Mouse (Mus musculus) brain, embryonic 14.5 days (tissue): Measurements from ENCODE around the gene Hnrnph2. TPM values are rescaled to one million over a fixed set of nuclear protein-coding genes. Genes with fewer than 3 reads are reported as not detected.
A peak's percentile ranks its signal among the peaks of the same experiment; 100 is the strongest.

Source experiments
- DNase-seq: peaks from one replicate; pipeline ENCODE4 v3.0.0-alpha.2; 2011; ENCODE audit warnings: low read depth
- CTCF ChIP-seq: fragments of 200-500 bp; IDR thresholded peaks from 2 replicates; pipeline ENCODE4 v1.5.1; 2012; ENCODE audit warnings: inconsistent platforms, mild to moderate bottlenecking, moderate library complexity, borderline replicate concordance; ENCODE audit not compliant: insufficient read depth, insufficient read length; ENCODE audit errors: extremely low read depth
- POLR2A ChIP-seq: fragments of 200-500 bp; IDR thresholded peaks from 2 replicates; pipeline ENCODE4 v1.6.1; 2012; ENCODE audit warnings: mild to moderate bottlenecking, inconsistent platforms, borderline replicate concordance; ENCODE audit not compliant: poor library complexity, insufficient read depth, insufficient read length, severe bottlenecking; ENCODE audit errors: extremely low read depth
- polyA plus RNA-seq: library from polyadenylated mRNA; depleted of rRNA; stranded (reverse); fragments of >200 nt; gene quantifications from 2 replicates; pipeline ENCODE4 v1.2.3, GENCODE M21; 2012

The Hnrnph2 gene
- polyA plus RNA-seq, 1 experiment: 86.1 TPM

DNA sequence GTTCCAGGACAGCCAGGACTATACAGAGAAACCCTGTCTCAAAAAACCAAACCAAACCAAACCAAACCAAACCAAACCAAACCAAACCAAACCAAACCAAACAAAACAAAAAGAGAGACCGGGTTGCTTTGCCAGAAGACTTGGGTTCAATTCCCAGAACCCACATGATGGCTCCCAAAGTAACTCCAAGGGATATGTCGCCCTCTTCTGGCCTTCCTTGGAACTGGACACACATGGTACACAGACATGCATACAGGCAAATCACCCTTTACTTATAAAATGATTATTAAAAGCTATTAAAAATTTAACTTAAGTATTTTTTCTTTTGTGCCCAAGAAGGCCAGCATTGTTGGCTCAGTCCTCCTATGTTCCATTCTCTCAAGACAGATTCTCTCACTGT is 13.3 kb downstream of the Hnrnph2 start:
- DNase-seq: no peak
- TF ChIP-seq POLR2A: no peak
- TF ChIP-seq CTCF: peak; percentile 16; the same call in 1 of the 2 replicates

- TF ChIP-seq CTCF (no peak), POLR2A (no peak)
- DNase-seq: peak; percentile 58
These were observed 18.7 kb downstream of the Hnrnph2 start for GRCm38 (mm10) chrX:134619695-134620094.

DNA sequence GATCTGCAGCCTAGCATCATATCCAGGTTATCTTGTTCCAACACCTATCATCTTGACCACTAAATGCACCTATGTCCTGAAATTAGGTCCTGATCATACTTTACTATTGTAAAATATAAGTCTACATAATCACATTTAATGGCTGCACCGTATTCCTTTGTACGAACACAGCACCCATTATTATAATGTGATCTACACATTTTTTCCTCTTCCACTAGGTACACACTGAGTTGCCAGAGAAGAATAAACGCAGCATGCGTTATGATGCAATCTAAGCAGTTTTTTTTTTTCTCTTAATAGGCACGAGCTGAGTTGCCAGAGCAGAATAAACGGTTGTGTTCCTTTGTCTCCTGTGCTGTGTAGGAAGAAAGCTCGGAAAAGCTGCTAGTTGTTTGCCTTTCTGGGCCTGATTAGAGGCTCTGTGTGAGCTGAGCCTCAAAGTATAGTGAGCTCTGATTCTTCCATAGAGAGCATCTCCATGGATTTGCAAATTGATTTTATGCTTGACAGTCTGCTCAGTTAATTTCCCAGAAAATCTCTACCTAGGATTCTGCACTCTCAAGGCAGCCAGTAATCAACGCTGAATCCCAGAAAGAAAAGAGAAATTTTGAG is 19.4 kb downstream of the Hnrnph2 start:
- TF ChIP-seq CTCF (no peak), POLR2A (no peak)
- DNase-seq: peak; percentile 85

- DNase-seq: no peak
- TF ChIP-seq POLR2A: no peak
- no peak for TF ChIP-seq CTCF
These were observed 20.7 kb downstream of the Hnrnph2 start for GRCm38 (mm10) chrX:134621685-134622084.

DNA sequence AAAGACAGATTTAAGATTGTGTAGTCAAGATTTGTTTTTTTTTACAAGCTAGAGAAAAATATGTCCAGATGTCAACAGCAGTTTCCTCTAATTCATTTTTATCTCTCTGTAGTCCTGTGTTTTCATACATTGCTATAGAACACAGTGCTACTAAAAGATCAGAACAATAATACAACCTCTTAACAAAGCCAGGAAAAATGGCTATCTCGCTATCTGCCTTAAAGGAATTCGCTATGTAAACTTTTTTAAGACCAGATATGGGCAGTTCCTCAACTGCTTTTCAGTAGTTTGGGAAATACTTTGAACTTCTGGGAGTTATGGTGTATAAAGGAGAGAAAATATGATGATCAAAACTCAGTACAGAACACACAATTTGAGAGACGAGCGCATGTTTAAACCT is 22.4 kb downstream of the Hnrnph2 start:
- no peak for DNase-seq
- TF ChIP-seq POLR2A (no peak), CTCF (no peak)

DNA sequence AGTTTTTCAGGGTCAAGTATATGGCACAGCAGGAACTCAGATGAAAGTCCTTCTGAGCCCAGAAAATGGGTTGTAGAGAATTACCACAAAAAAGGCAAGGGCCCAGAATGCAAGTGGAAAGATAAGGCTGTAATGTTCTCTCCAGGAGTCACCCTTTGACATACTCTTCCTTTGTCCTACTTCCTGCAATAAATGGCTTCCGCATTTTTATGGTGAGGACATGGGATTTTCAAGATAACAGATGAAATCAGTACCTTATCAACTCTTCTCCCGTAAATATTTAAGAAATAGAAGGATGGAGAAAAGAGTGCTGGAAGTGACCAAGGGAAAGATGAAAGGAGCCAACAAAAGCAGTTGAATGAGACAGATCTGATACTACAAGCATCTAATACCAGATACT is 27.2 kb downstream of the Hnrnph2 start:
- no peak for DNase-seq
- TF ChIP-seq CTCF (no peak), POLR2A (no peak)

DNA sequence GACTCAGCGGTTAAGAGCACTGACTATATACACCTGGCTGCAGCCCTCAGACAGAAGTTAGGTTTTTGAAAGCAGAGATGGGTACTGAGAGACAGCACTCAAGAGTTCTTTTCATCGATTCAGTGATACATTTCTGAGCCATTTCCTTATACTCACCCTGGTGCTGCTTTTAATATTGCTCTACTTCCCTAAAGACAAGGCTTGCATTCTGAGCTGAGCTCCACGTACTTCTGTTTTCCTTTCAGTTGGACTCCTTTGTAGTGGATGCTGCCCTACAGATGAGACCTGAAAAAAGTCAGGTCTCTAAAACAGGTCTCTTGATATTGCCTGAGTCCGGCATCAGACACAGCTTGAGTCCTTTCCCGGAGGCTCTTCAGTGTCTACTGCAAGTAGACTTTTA is 31.7 kb downstream of the Hnrnph2 start:
- TF ChIP-seq POLR2A (no peak), CTCF (no peak)
- DNase-seq: no peak

DNA sequence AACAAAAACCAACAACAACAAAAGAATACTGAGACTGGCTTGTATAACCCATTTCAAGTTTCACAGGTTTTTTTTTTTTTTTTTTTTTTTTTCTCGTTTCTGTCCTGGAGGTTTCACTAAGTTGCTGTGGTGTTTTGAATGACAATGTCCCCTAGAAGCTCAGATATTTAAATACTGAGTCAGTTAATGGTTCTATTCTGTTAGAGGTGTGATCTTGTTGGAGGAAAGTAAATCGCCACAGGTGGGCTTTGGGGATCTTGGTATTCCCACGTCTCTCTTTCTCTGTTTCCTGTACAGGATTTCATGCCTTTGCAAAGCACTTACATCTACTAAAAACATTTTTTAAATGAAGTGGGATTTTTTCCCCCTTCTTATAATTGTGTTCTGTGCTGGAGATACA is 34.1 kb downstream of the Hnrnph2 start:
- no peak for DNase-seq
- TF ChIP-seq CTCF (no peak), POLR2A (no peak)

DNA sequence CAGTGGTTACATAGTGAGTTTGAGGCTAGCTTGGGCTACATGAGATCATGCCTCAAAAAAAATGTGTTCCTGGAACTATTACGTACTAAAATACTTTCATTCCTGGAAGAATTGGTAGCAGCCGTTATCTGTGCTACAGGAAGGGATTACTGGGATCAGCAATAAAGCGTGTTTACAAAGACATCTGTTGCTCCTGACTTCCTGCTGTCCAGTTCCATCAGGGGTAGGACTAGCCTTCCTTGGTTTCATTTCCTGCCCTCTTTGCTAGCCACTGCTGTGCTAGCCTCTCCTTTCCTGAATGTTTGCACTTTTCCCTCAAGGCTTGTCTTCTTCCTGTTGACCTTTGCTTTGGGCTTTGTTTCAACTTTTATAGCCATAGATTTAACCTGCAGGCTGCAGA is 34.9 kb downstream of the Hnrnph2 start:
- TF ChIP-seq POLR2A: no peak
- no peak for TF ChIP-seq CTCF
- no peak for DNase-seq

DNA sequence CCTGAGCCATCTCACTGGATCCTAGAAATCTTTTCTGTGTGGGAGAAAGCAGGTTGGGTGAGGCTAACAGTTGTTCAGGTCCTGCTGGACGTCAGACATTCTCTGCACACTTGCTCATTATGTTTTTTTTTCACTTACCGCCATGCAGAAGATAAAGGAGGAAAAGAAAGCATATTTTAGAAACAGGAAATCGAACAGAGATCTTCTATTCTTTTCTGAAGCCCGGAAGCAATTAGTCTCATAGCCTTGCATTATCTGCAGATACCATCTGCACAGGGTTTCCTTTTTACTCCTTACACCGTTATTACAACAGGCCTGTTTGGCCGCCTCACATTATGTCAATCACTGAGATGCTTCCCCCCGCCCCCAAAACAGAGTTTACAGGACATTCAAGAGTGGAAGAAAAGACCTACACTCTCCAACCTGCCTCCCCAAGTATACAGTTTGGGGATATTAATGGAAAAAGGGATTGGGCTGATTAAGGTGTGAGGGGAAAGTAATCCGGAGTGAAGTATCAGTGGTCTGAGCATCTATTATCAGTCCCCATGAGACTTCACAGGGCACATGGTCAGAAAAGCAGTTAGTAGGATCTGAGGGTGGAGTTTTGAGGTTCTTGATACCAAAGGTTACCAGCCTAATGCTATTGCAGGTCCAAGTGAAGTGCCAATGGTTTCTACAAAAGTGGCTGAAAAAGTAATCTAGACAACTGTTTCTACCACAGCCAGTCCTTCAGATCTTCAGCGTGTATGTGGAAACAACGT is 40.2 kb downstream of the Hnrnph2 start:
- no peak for DNase-seq
- TF ChIP-seq POLR2A (no peak), CTCF (no peak)

GRCm38 (mm10) chrX:134646338-134646737 is 45.4 kb downstream of the Hnrnph2 start:
- no peak for TF ChIP-seq CTCF
- TF ChIP-seq POLR2A: no peak
- no peak for DNase-seq

- TF ChIP-seq CTCF (no peak), POLR2A (no peak)
- no peak for DNase-seq
These were observed 46.4 kb downstream of the Hnrnph2 start for GRCm38 (mm10) chrX:134647421-134647820.

DNA sequence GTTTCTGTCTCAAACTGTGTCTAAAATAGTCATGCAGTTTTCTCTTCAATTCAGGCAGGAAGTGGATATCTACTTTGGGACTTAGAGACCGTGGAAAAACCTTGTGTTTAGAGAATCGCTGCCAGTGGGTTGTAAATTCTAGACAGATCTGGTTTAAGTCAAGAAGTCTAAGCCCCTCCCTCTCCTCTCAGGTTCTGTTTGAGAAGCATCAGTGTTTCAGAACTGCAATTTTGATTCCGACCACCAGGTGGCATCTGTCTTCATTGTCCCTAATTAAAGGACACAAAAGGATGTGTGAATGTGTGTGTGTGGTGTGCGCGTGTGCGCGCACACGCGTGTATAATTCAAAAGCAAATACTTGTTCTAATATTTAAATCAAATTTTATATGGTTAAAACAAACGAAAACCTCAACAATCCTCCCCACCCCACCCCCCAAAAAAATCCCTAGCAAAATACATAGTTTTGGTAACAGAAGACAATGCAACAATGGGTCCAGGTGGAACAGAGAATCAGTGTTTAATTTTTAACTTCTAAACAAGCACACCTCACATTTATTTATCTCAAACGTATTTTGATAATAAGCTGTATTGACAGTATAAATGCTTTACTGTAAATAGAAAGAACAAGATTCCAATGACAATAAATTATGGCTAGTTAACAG is 47.2 kb downstream of the Hnrnph2 start:
- peak; percentile 94 for DNase-seq

More for the DNA sequence above, 47.2 kb downstream of the Hnrnph2 start:
- TF ChIP-seq POLR2A (no peak), CTCF (peak; percentile 56; the same call in 1 of the 2 replicates)
